Mouse (Mus musculus) limb, embryonic 14.5 days (tissue): ENCODE data around the gene Mogat2. TPM values are rescaled to one million over a fixed set of nuclear protein-coding genes. Genes with fewer than 3 reads are reported as not detected.

ENCODE experiments used
- ATAC-seq: fragments of 200-750 bp; cut with Nextera tagmentation; 2 replicates; pipeline ENCODE4 v1.8.0; 2017; ENCODE audit warnings: low read depth, moderate number of reproducible peaks, moderate TSS enrichment; ENCODE audit not compliant: low FRiP score
- DNase-seq: peaks from one replicate; pipeline ENCODE4 v3.0.0-alpha.2; 2015; ENCODE audit warnings: low spot score
- H3K27ac ChIP-seq: fragments of 300-500 bp; sonication (generic); replicated peaks from 2 replicates; pipeline ENCODE4 v1.5.1; 2014; ENCODE audit warnings: low read depth, mild to moderate bottlenecking, low read length, moderate library complexity, mixed read lengths
- H3K27me3 ChIP-seq: fragments of 300-500 bp; sonication (generic); 2 replicates; pipeline ENCODE4 v1.6.1; 2014; ENCODE audit warnings: low read length, mixed read lengths; ENCODE audit not compliant: control insufficient read depth, insufficient read depth
- H3K36me3 ChIP-seq: fragments of 300-500 bp; sonication (generic); 2 replicates; pipeline ENCODE4 v1.6.1; 2014; ENCODE audit warnings: mild to moderate bottlenecking, low read length, moderate library complexity, mixed read lengths; ENCODE audit not compliant: control insufficient read depth, insufficient read depth
- H3K4me1 ChIP-seq: fragments of 300-500 bp; sonication (generic); 2 replicates; pipeline ENCODE4 v1.6.1; 2014; ENCODE audit warnings: antibody characterized with exemption, low read length, mixed read lengths; ENCODE audit not compliant: control insufficient read depth, insufficient read depth
- H3K4me2 ChIP-seq: fragments of 300-500 bp; sonication (generic); replicated peaks from 2 replicates; pipeline ENCODE4 v1.6.1; 2014; ENCODE audit warnings: low read depth, mild to moderate bottlenecking, low read length, moderate library complexity; ENCODE audit not compliant: severe bottlenecking
- H3K4me3 ChIP-seq: fragments of 300-500 bp; sonication (generic); replicated peaks from 2 replicates; pipeline ENCODE4 v1.5.1; 2014; ENCODE audit warnings: low read length
- H3K9ac ChIP-seq: fragments of 300-500 bp; sonication (generic); 2 replicates; pipeline ENCODE4 v1.6.1; 2014; ENCODE audit warnings: mild to moderate bottlenecking, low read depth, low read length, moderate library complexity; ENCODE audit not compliant: severe bottlenecking
- H3K9me3 ChIP-seq: fragments of 300-500 bp; sonication (generic); 2 replicates; pipeline ENCODE4 v1.6.1; 2016; ENCODE audit warnings: low read length; ENCODE audit not compliant: control insufficient read depth
- POLR2A ChIP-seq: fragments of 200-500 bp; IDR thresholded peaks from 2 replicates; pipeline ENCODE4 v1.8.0; 2012; ENCODE audit warnings: inconsistent platforms, mild to moderate bottlenecking, moderate library complexity, borderline replicate concordance; ENCODE audit not compliant: insufficient read depth, insufficient read length; ENCODE audit errors: extremely low read depth
- WGBS: fragments of 180-500 bp; shearing (Covaris S2); extraction: QIAGEN DNeasy Blood & Tissue Kit; methylation state at CpG from one replicate; pipeline ENCODE4 v1.1.7; 2014; 5-methylcytosine and 5-hydroxymethylcytosine counted together
- polyA plus RNA-seq, 2 experiments: library from polyadenylated mRNA; depleted of rRNA in 1 of 2; stranded (reverse) in 1 of 2; unstranded in 1 of 2; fragments of >200 nt; fragmentation: Nextera tagmentation in 1 of 2; extraction: Ambion mirVana in 1 of 2; gene quantifications; 2 replicates each; pipeline versions ENCODE4 v1.2.1 to v1.2.3; 2012 to 2014

Gene Mogat2
- polyA plus RNA-seq, 2 experiments, result 2.2 to 4.5 TPM

GRCm38 (mm10) chr7:99194511-99194910, 43.9 kb downstream of the Mogat2 start:
- H3K9me3 ChIP-seq, result no peaks in the 10 kb centered on the region
- no peak overlapping the region for H3K4me2 ChIP-seq
- no peak for TF ChIP-seq POLR2A
- no peaks in the 10 kb centered on the region for H3K27me3 ChIP-seq
- no peak for ATAC-seq
- no peaks in the 10 kb centered on the region for H3K4me1 ChIP-seq
- no peaks in the 10 kb centered on the region for H3K36me3 ChIP-seq
- DNase-seq, result no peak
- no peak overlapping the region for H3K4me3 ChIP-seq
- WGBS, result 68% methylated on average over 2 of the region's 2 CpGs
- H3K9ac ChIP-seq, result no peak overlapping the region
- H3K27ac ChIP-seq, result no peak overlapping the region

- DNase-seq (no peak), ATAC-seq (no peak)
- Histone ChIP-seq H3K9ac (no peak overlapping the region), H3K4me1 (no peaks in the 10 kb centered on the region), H3K36me3 (no peaks in the 10 kb centered on the region), H3K27ac (no peak overlapping the region), H3K4me2 (no peak overlapping the region), H3K4me3 (no peak overlapping the region), H3K9me3 (no peaks in the 10 kb centered on the region), H3K27me3 (no peaks in the 10 kb centered on the region)
- TF ChIP-seq POLR2A, result no peak
- WGBS, result 86% methylated on average over 4 of the region's 4 CpGs
Observed at GRCm38 (mm10) chr7:99193926-99194325, 44.5 kb downstream of the Mogat2 start.

GRCm38 (mm10) chr7:99191411-99191810, 47.0 kb downstream of the Mogat2 start:
- Histone ChIP-seq H3K36me3 (no peaks in the 10 kb centered on the region), H3K9me3 (no peaks in the 10 kb centered on the region)
- ATAC-seq, result no peak

GRCm38 (mm10) chr7:99189885-99190284, 48.5 kb downstream of the Mogat2 start:
- Histone ChIP-seq H3K27me3 (no peaks in the 10 kb centered on the region), H3K4me3 (no peak overlapping the region), H3K27ac (no peak overlapping the region), H3K4me2 (no peak overlapping the region), H3K4me1 (no peaks in the 10 kb centered on the region), H3K9ac (no peak overlapping the region), H3K9me3 (no peaks in the 10 kb centered on the region), H3K36me3 (no peaks in the 10 kb centered on the region)
- DNase-seq, result no peak
- ATAC-seq, result no peak
- WGBS, result 77% methylated on average over 5 of the region's 5 CpGs
- no peak for TF ChIP-seq POLR2A

More at GRCm38 (mm10) chr7:99191411-99191810, 47.0 kb downstream of the Mogat2 start:
- TF ChIP-seq POLR2A, result no peak
- Histone ChIP-seq H3K4me1 (no peaks in the 10 kb centered on the region), H3K9ac (no peak overlapping the region), H3K4me3 (no peak overlapping the region), H3K27ac (no peak overlapping the region), H3K27me3 (no peaks in the 10 kb centered on the region), H3K4me2 (no peak overlapping the region)
- DNase-seq, result no peak

GRCm38 (mm10) chr7:99188630-99189029, 49.8 kb downstream of the Mogat2 start:
- Histone ChIP-seq H3K36me3 (no peaks in the 10 kb centered on the region), H3K27me3 (no peaks in the 10 kb centered on the region), H3K4me2 (no peak overlapping the region), H3K9me3 (no peaks in the 10 kb centered on the region), H3K4me1 (no peaks in the 10 kb centered on the region), H3K9ac (no peak overlapping the region), H3K27ac (no peak overlapping the region), H3K4me3 (no peak overlapping the region)
- ATAC-seq (no peak), DNase-seq (no peak)
- WGBS, result 82% methylated on average over 6 of the region's 6 CpGs
- no peak for TF ChIP-seq POLR2A

GRCm38 (mm10) chr7:99187451-99187850, 51.0 kb downstream of the Mogat2 start:
- no peak overlapping the region for H3K4me3 ChIP-seq
- H3K27ac ChIP-seq, result no peak overlapping the region
- H3K9me3 ChIP-seq, result no peaks in the 10 kb centered on the region
- whole genome bisulfite sequencing, result 91% methylated on average over 4 of the region's 5 CpGs
- H3K9ac ChIP-seq, result no peak overlapping the region
- H3K36me3 ChIP-seq, result no peaks in the 10 kb centered on the region
- H3K27me3 ChIP-seq, result no peaks in the 10 kb centered on the region
- DNase-seq (no peak), ATAC-seq (no peak)
- H3K4me2 ChIP-seq, result no peak overlapping the region
- TF ChIP-seq POLR2A, result no peak
- H3K4me1 ChIP-seq, result no peaks in the 10 kb centered on the region
